Mouse (Mus musculus): ENCODE results near the gene Mfsd2b. TPM values are rescaled to one million over a fixed set of nuclear protein-coding genes. Genes with fewer than 3 reads are reported as not detected.

The Mfsd2b gene
- polyA plus RNA-seq, 1 experiment from 2014 or later, result 1.3 TPM

DNA sequence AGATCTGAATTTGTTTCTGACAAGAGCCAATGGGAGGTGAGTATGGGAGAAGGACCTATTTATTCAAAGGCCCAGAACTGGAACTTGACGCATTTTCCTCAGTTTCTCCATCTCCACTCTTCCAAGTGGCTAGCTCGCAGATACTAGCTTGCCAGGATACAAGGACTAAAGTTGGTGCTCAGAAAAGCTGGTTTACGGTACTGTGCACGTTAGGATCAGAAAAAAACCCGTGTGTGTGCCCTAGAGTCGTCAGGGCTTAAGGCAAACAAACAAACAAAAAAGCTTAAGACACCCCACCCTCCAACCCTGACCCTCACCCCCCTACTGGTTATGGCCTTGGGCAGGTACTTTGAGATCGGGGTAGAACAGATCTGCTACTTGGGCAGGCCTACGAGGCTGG lies 31.7 kb downstream of the Mfsd2b start:
- WGBS, result 88% methylated on average over 8 of the region's 8 CpGs
- no peak overlapping the region for H3K4me2 ChIP-seq (replicated peaks; ENCODE audit: low read depth, low read length)
- no peaks in the 10 kb centered on the region for H3K36me3 ChIP-seq (ENCODE audit: control insufficient read depth, insufficient read depth, low read length)
- H3K27ac ChIP-seq (ENCODE audit: low read depth, low read length), result no peak overlapping the region
- no peaks in the 10 kb centered on the region for H3K9me3 ChIP-seq (ENCODE audit: control insufficient read depth, low read length)
- peaks cover 2% of the 10 kb centered on the region; the same call in 1 of the 2 replicates for H3K27me3 ChIP-seq (ENCODE audit: control insufficient read depth, insufficient read depth, low read length)
- H3K9ac ChIP-seq (ENCODE audit: low read depth, low read length), result no peak overlapping the region
- ATAC-seq (ENCODE audit: low FRiP score, low TSS enrichment), result no peak
- peaks cover 15% of the 10 kb centered on the region for H3K4me1 ChIP-seq (ENCODE audit: control insufficient read depth, insufficient read depth, low read length)
- no peak overlapping the region for H3K4me3 ChIP-seq (ENCODE audit: low read length)

DNA sequence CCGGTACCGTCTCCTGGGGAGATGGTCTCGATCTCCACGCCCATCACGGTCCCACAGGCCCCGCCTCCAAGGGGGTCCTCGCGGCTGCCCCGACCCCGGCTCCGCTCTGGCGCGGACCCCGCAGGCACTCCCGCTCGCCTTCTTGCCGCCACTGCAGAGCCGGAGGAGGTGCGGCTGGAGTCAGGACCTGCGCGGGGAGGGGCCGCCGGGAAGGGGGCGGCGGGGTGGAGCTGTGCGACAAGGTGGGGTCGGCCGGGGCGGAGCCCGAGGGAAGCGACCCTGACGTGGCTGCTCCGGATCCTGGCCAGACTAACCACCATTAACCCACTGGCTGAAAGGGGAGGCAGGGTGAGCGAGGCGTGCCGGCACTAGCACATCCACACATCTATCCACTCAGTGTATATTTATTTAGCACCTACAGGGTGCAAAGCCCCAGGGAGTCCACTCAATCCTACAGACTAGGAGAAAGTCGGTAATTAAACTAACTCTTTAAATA lies 32.7 kb downstream of the Mfsd2b start, which contains the start of gene Fkbp1b:
Gene Fkbp1b (minus strand): TSS at position 200 of the 496 bp plus-strand sequence.
- Histone ChIP-seq H3K4me3 (ENCODE audit: low read length) (peak within 1 kb of the TSS; percentile 70), H3K27ac (ENCODE audit: low read depth, low read length) (no peak within 1 kb of the TSS), H3K4me1 (ENCODE audit: control insufficient read depth, insufficient read depth, low read length) (peaks cover 15% of the 10 kb centered on the region), H3K4me2 (replicated peaks; ENCODE audit: low read depth, low read length) (peak within 1 kb of the TSS; percentile 89), H3K9ac (ENCODE audit: low read depth, low read length) (peak within 1 kb of the TSS; percentile 75), H3K36me3 (ENCODE audit: control insufficient read depth, insufficient read depth, low read length) (no peaks in the 10 kb centered on the region), H3K9me3 (ENCODE audit: control insufficient read depth, low read length) (no peaks in the 10 kb centered on the region), H3K27me3 (ENCODE audit: control insufficient read depth, insufficient read depth, low read length) (peaks cover 2% of the 10 kb centered on the region; the same call in 1 of the 2 replicates)
- peak; percentile 86 for ATAC-seq (ENCODE audit: low FRiP score, low TSS enrichment)
- WGBS, result under 1% methylated on average over 36 of the region's 37 CpGs

DNA sequence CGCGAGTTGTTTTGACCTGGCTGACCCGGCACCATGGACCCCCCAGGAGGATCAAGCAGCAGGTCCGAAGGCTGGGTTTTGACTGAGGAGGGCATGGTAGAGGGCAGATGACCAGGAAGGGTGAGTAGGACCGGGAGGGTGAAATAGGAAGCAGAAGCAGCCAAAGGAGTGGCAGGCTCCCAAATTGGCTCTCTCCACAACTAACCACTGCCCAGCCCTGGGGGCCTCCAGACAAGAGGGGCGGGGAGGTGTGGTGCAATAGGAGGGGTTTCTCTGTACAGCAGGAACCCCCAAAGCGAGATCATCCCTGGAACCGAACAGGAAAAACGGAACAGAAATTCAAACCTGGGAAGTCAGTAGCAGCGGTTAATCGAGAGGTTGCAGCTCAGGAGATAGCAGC lies 33.4 kb downstream of the Mfsd2b start:
- Histone ChIP-seq H3K9me3 (ENCODE audit: control insufficient read depth, low read length) (no peaks in the 10 kb centered on the region), H3K27ac (ENCODE audit: low read depth, low read length) (no peak overlapping the region), H3K4me3 (ENCODE audit: low read length) (peak overlapping the region; percentile 70), H3K36me3 (ENCODE audit: control insufficient read depth, insufficient read depth, low read length) (no peaks in the 10 kb centered on the region), H3K4me2 (replicated peaks; ENCODE audit: low read depth, low read length) (peak overlapping the region; percentile 89), H3K4me1 (ENCODE audit: control insufficient read depth, insufficient read depth, low read length) (peaks cover 15% of the 10 kb centered on the region), H3K27me3 (ENCODE audit: control insufficient read depth, insufficient read depth, low read length) (peaks cover 2% of the 10 kb centered on the region; the same call in 1 of the 2 replicates), H3K9ac (ENCODE audit: low read depth, low read length) (peak overlapping the region; percentile 75)
- ATAC-seq (ENCODE audit: low FRiP score, low TSS enrichment), result no peak
- 1% methylated on average over 11 of the region's 11 CpGs for WGBS

DNA sequence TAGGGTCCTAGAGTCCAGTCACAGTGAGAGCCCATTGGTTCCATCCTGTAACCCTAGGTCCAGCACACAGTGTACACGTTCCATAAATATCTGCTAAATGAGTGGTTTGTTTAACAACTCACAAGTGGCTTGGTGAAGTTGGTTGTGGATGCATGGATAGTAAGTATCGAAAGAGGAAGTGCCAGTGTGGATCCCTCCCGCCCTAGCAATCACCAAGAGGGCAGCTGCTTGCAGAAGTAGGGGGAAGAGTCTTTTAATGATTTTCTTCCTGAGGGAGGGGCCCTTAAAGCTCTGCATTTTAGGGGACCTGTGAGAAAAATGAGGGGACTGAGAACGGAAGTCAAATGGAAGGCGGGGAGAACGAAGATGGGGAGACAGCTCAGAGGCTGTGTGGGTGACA lies 34.1 kb downstream of the Mfsd2b start:
- H3K9me3 ChIP-seq (ENCODE audit: control insufficient read depth, low read length), result no peaks in the 10 kb centered on the region
- WGBS, result 59% methylated on average over 6 of the region's 6 CpGs
- H3K4me3 ChIP-seq (ENCODE audit: low read length), result no peak overlapping the region
- H3K4me1 ChIP-seq (ENCODE audit: control insufficient read depth, insufficient read depth, low read length), result peaks cover 15% of the 10 kb centered on the region
- H3K36me3 ChIP-seq (ENCODE audit: control insufficient read depth, insufficient read depth, low read length), result no peaks in the 10 kb centered on the region
- no peak overlapping the region for H3K9ac ChIP-seq (ENCODE audit: low read depth, low read length)
- ATAC-seq (ENCODE audit: low FRiP score, low TSS enrichment), result no peak
- H3K27ac ChIP-seq (ENCODE audit: low read depth, low read length), result no peak overlapping the region
- no peak overlapping the region; the same call in 1 of the 2 replicates for H3K4me2 ChIP-seq (replicated peaks; ENCODE audit: low read depth, low read length)
- H3K27me3 ChIP-seq (ENCODE audit: control insufficient read depth, insufficient read depth, low read length), result peaks cover 2% of the 10 kb centered on the region; the same call in 1 of the 2 replicates

DNA sequence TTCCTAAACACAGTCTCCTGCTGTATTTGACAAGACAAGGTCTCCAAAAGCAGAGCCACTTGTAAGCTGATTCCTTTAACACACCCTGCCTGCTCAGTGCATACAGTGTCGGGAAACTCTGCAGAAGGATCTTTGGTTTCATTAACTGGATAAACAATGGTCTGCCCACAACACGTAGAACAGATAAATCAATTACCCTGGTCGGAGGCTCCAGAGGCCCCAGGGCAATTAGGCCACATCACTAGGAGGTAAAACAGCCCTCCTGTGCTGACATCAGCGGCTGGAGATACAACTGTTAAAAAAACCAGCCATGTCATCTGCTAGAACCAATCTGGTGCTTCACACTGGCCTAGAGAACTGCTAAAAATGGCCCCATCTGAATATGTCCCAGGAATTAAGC lies 37.2 kb downstream of the Mfsd2b start:
- Histone ChIP-seq H3K9me3 (ENCODE audit: control insufficient read depth, low read length) (no peaks in the 10 kb centered on the region), H3K4me1 (ENCODE audit: control insufficient read depth, insufficient read depth, low read length) (peaks cover 7% of the 10 kb centered on the region; the same call in 1 of the 2 replicates), H3K4me3 (ENCODE audit: low read length) (no peak overlapping the region), H3K4me2 (replicated peaks; ENCODE audit: low read depth, low read length) (no peak overlapping the region), H3K27me3 (ENCODE audit: control insufficient read depth, insufficient read depth, low read length) (peaks cover 2% of the 10 kb centered on the region; the same call in 1 of the 2 replicates), H3K9ac (ENCODE audit: low read depth, low read length) (no peak overlapping the region), H3K36me3 (ENCODE audit: control insufficient read depth, insufficient read depth, low read length) (peaks cover 1% of the 10 kb centered on the region; the same call in 1 of the 2 replicates), H3K27ac (ENCODE audit: low read depth, low read length) (no peak overlapping the region)
- 13% methylated on average over 4 of the region's 4 CpGs for WGBS
- ATAC-seq (ENCODE audit: low FRiP score, low TSS enrichment), result no peak

DNA sequence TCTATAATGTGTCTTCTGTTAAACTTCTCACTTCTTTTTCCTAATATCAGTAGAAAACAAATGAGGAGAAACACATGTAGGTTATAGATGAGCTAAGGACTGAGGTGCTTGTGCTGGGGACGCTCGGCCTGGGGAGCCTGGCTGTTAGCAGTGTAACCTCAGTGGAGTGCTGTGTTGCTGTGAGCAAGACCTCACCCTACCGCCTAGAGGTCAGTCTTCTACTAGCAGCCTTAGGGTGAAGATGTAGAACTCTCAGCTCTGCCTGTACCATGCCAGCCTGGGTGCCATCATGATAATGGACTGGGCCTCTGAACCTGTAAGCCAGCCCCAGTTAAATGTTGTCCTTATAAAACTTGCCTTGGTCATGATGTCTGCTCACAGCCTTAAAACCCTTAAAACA lies 46.9 kb downstream of the Mfsd2b start:
- peaks cover 41% of the 10 kb centered on the region for H3K36me3 ChIP-seq (ENCODE audit: control insufficient read depth, insufficient read depth, low read length)

DNA sequence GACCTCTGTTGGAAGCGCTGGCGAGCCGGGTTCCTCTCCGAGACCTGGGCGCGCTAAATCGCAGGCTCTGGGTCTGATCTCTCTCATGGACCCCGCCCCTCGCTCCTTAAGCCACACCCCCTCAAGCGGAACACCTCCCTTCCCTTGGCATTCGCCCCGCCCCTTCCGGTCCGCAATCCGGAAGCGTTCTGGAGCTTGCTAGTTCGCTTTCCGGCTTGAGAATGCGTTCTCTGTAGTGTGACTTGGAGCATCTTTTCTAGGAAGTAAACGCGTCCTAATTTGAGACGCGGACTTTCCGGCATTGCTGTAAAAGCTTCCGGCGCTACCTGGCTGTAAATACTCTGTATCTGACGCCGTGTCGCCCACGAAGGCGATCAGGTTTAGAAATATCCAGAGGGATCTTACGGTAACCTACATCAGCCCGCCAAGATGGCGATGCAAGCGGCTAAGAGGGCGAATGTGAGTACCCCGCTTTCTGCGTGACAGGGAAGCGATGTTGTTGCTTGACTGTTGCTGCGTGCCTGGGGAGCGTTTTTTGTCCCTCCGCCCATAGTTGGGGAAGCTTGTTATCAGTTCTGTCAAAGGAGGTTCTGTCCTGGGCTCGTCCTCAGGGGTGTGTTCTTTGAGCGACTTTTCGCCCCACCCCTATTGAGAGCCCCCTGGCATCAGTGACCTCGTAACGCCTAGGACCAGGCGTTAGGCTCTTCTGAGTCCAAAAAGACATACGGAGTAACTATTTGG lies 56.6 kb downstream of the Mfsd2b start, which contains the start of gene Sf3b6:
Gene Sf3b6 (plus strand): TSS at position 184 of the 741 bp plus-strand sequence.
- peak within 1 kb of the TSS; percentile 76 for H3K4me2 ChIP-seq (replicated peaks; ENCODE audit: low read depth, low read length)
- peak within 1 kb of the TSS; percentile 93 for H3K4me3 ChIP-seq (ENCODE audit: low read length)
- under 1% methylated on average over 49 of the region's 49 CpGs for WGBS
- no peaks in the 10 kb centered on the region for H3K9me3 ChIP-seq (ENCODE audit: control insufficient read depth, low read length)
- no peaks in the 10 kb centered on the region for H3K27me3 ChIP-seq (ENCODE audit: control insufficient read depth, insufficient read depth, low read length)
- H3K9ac ChIP-seq (ENCODE audit: low read depth, low read length), result peak within 1 kb of the TSS; percentile 77
- peak; percentile 98 for ATAC-seq (ENCODE audit: low FRiP score, low TSS enrichment)
- peaks cover 19% of the 10 kb centered on the region for H3K36me3 ChIP-seq (ENCODE audit: control insufficient read depth, insufficient read depth, low read length)
- peak within 1 kb of the TSS; percentile 88 for H3K27ac ChIP-seq (ENCODE audit: low read depth, low read length)
- peaks cover 3% of the 10 kb centered on the region; the same call in 1 of the 2 replicates for H3K4me1 ChIP-seq (ENCODE audit: control insufficient read depth, insufficient read depth, low read length)

More for the DNA sequence above, 46.9 kb downstream of the Mfsd2b start:
- no peak for ATAC-seq (ENCODE audit: low FRiP score, low TSS enrichment)
- Histone ChIP-seq H3K27ac (ENCODE audit: low read depth, low read length) (no peak overlapping the region), H3K9ac (ENCODE audit: low read depth, low read length) (no peak overlapping the region), H3K27me3 (ENCODE audit: control insufficient read depth, insufficient read depth, low read length) (no peaks in the 10 kb centered on the region), H3K9me3 (ENCODE audit: control insufficient read depth, low read length) (no peaks in the 10 kb centered on the region), H3K4me2 (replicated peaks; ENCODE audit: low read depth, low read length) (no peak overlapping the region), H3K4me3 (ENCODE audit: low read length) (no peak overlapping the region), H3K4me1 (ENCODE audit: control insufficient read depth, insufficient read depth, low read length) (no peaks in the 10 kb centered on the region)
- WGBS, result 78% methylated on average over 3 of the region's 3 CpGs

DNA sequence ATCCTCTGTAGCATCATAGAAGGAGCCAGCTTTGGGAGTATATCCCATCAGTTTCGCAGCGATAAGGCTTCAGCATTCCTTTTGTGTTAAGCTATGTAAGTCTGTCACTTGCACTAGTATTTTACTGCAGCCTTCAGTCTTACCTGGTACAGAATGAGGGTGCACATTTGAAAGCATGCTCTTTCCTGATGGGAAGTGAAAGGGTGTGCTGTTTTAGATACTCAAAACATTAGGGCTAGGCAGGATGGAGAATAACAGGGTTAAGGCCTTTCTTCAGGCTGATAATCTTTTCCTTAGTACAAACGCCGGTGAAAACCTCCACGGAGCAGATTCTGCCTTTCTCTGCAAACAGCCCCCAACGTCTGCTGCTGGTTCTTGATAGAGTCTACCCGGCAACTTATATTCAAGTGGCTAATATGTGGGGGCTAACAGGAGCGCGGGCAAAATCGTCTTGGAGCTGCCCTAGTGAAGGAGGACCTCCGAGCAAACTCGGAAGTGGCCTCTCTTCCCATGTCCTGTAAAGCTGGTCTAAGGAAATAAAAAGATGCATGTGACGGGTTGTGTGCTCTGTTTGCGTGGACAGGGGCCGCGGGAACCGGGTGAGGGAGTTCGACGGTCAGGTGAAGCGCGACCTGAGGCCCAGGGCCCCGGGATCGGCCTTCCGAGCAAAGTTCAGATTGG lies 57.3 kb downstream of the Mfsd2b start:
- 9% methylated on average over 24 of the region's 24 CpGs for WGBS
- H3K9me3 ChIP-seq (ENCODE audit: control insufficient read depth, low read length), result no peaks in the 10 kb centered on the region
- H3K9ac ChIP-seq (ENCODE audit: low read depth, low read length), result peak overlapping the region; percentile 77
- peak; percentile 84; the same call in 1 of the 2 replicates for ATAC-seq (ENCODE audit: low FRiP score, low TSS enrichment)
- H3K36me3 ChIP-seq (ENCODE audit: control insufficient read depth, insufficient read depth, low read length), result peaks cover 13% of the 10 kb centered on the region
- H3K27ac ChIP-seq (ENCODE audit: low read depth, low read length), result peak overlapping the region; percentile 88
- peak overlapping the region; percentile 93 for H3K4me3 ChIP-seq (ENCODE audit: low read length)
- H3K4me1 ChIP-seq (ENCODE audit: control insufficient read depth, insufficient read depth, low read length), result peaks cover 3% of the 10 kb centered on the region; the same call in 1 of the 2 replicates
- peak overlapping the region; percentile 76 for H3K4me2 ChIP-seq (replicated peaks; ENCODE audit: low read depth, low read length)
- no peaks in the 10 kb centered on the region for H3K27me3 ChIP-seq (ENCODE audit: control insufficient read depth, insufficient read depth, low read length)
